Mouse (Mus musculus) stomach, embryonic 15.5 days (tissue): ENCODE measurements around the gene Bcl10. TPM values are rescaled to one million over a fixed set of nuclear protein-coding genes. Genes with fewer than 3 reads are reported as not detected.
"Not testable (repeated sequence)": the region's sequence is repeated elsewhere in the genome, so short reads cannot be mapped to it uniquely, and the experiment has no call there.

ENCODE experiments used
- ATAC-seq: fragments of 200-750 bp; cut with Nextera tagmentation; 2 replicates; pipeline ENCODE4 v1.8.0; 2017; ENCODE audit warnings: low read depth, moderate number of reproducible peaks, moderate TSS enrichment; ENCODE audit not compliant: insufficient read depth, low FRiP score
- H3K27ac ChIP-seq: fragments of 300-500 bp; sonication (generic); 2 replicates; pipeline ENCODE4 v1.5.1; 2015; ENCODE audit warnings: mild to moderate bottlenecking, inconsistent platforms
- H3K27me3 ChIP-seq: fragments of 300-500 bp; sonication (generic); replicated peaks from 2 replicates; pipeline ENCODE4 v1.6.1; 2015; ENCODE audit warnings: inconsistent platforms
- H3K36me3 ChIP-seq: fragments of 300-500 bp; sonication (generic); 2 replicates; pipeline ENCODE4 v1.6.1; 2015; ENCODE audit warnings: inconsistent platforms
- H3K4me1 ChIP-seq: fragments of 300-500 bp; sonication (generic); 2 replicates; pipeline ENCODE4 v1.6.1; 2015; ENCODE audit warnings: inconsistent platforms
- H3K4me2 ChIP-seq: fragments of 300-500 bp; sonication (generic); 2 replicates; pipeline ENCODE4 v1.6.1; 2015; ENCODE audit warnings: mild to moderate bottlenecking, inconsistent platforms
- H3K4me3 ChIP-seq: fragments of 300-500 bp; sonication (generic); replicated peaks from 2 replicates; pipeline ENCODE4 v1.5.1; 2015; ENCODE audit warnings: inconsistent platforms
- H3K9ac ChIP-seq: fragments of 300-500 bp; sonication (generic); 2 replicates; pipeline ENCODE4 v1.6.1; 2015; ENCODE audit warnings: inconsistent platforms
- H3K9me3 ChIP-seq: fragments of 300-500 bp; sonication (generic); 2 replicates; pipeline ENCODE4 v1.6.1; 2016; ENCODE audit warnings: inconsistent platforms
- WGBS: fragments of 180-500 bp; shearing (Covaris S2); methylation state at CpG from one replicate; pipeline ENCODE4 v1.1.7; 2015; 5-methylcytosine and 5-hydroxymethylcytosine counted together
- polyA plus RNA-seq: library from polyadenylated mRNA; unstranded; fragments of >200 nt; fragmentation: Nextera tagmentation; extraction: Ambion mirVana; gene quantifications from 2 replicates; pipeline ENCODE4 v1.2.1, GENCODE M21; 2015

Bcl10 gene
- polyA plus RNA-seq: 50.4 and 51.3 TPM in 2 replicates

DNA sequence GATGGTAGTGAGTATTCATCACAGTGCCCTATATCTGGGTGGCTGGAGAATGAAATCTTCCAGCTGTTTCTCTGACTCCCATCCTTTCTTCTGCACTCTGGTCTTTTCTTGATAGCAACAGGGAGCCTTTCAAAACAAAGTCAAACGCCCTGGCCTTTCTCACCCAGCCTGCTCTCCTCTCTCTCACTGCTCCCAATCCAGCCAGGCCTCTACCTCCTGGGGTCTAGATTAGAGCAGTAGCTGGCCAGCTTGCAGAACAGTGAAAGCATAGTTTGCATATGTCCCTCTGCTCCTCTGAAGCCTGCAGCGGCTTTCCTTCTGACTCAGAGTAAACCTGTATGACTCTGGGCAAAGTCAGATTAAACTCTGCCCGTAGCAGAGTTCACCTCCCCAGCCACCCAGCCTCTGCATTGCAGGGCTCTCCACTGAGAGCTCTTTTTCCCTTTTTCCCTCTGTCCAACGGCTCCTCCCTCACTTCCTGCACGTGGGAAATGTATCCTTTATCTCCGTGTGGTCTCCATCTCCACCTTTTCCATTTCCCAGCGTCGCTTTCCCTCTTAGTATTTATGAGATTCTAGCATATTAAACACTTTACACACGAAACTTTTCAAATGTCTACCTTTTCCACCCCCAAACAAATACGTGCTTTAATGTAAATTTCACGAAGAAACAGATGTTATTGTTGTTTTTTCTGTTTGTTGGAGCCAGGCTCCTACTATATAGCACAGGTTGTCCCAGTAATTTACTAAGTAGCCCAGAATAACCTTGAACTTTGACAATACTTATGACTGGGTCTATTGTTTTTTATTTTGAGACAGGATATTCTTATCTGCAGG lies at the start of gene Bcl10:
Gene Bcl10, plus strand, starts transcription at position 786 of the 836 bp plus-strand sequence.
- no peaks in the 10 kb centered on the region for H3K27me3 ChIP-seq
- H3K9me3 ChIP-seq: no peaks in the 10 kb centered on the region
- H3K27ac ChIP-seq: peak within 1 kb of the TSS; percentile 86
- WGBS: 30% methylated on average over 11 of the region's 11 CpGs
- peaks cover 18% of the 10 kb centered on the region; the same call in 1 of the 2 replicates for H3K4me1 ChIP-seq
- peak within 1 kb of the TSS; percentile 55 for H3K4me2 ChIP-seq
- no peak for ATAC-seq
- H3K36me3 ChIP-seq: no peaks in the 10 kb centered on the region
- H3K4me3 ChIP-seq: peak within 1 kb of the TSS; percentile 33
- H3K9ac ChIP-seq: no peak within 1 kb of the TSS

DNA sequence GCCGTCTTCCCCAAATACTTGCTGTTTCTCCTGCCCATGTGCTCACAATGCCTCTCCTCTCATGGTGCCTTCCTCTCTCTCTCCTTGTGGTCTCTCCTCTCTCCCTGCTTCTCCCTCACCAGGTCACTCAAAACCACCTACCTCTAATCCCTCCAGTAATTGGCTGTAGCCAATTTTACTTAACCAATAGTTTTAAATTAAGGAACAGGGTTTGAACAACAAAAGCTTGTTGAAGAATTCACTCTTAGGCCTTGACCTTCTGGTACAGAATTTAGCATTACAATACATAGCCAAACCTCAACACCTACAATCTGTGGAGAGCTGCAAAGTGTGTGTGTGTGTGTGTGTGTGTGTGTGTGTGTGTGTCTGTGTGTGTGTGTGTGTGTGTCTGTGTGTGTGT lies 49.3 kb upstream of the Bcl10 start:
- no peaks in the 10 kb centered on the region for H3K36me3 ChIP-seq
- H3K27ac ChIP-seq: no peak overlapping the region
- H3K4me3 ChIP-seq: no peak overlapping the region
- WGBS: 86% methylated on average over 1 of the region's 1 CpGs
- H3K9me3 ChIP-seq: no peaks in the 10 kb centered on the region
- no peak overlapping the region for H3K9ac ChIP-seq
- no peak overlapping the region for H3K4me2 ChIP-seq
- no peaks in the 10 kb centered on the region for H3K27me3 ChIP-seq
- ATAC-seq: no peak
- H3K4me1 ChIP-seq: no peaks in the 10 kb centered on the region

DNA sequence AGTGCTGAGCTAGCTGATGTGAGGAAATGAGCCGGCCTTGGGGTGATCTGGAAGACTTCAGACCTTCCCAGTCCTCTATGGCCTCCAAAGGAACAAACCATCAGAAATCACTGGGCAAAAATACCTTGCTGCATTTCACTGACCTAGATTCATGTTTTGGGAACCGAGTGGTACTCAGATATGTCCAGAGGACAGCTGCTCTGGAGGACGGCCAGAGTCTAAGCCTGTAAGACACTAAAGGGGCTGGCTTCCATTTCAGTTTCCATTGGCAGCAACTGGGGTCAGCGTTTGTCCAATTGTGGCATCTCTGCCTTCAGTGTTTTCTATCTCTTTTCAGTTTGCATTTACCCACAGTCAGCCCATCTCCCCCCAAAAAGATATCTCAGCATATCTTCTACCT lies 48.5 kb upstream of the Bcl10 start:
- H3K27me3 ChIP-seq: no peaks in the 10 kb centered on the region
- 71% methylated on average over 4 of the region's 4 CpGs for WGBS
- no peak for ATAC-seq
- no peak overlapping the region for H3K27ac ChIP-seq
- H3K36me3 ChIP-seq: no peaks in the 10 kb centered on the region
- no peak overlapping the region for H3K4me2 ChIP-seq
- no peaks in the 10 kb centered on the region for H3K9me3 ChIP-seq
- H3K4me3 ChIP-seq: no peak overlapping the region
- H3K4me1 ChIP-seq: no peaks in the 10 kb centered on the region
- H3K9ac ChIP-seq: no peak overlapping the region

DNA sequence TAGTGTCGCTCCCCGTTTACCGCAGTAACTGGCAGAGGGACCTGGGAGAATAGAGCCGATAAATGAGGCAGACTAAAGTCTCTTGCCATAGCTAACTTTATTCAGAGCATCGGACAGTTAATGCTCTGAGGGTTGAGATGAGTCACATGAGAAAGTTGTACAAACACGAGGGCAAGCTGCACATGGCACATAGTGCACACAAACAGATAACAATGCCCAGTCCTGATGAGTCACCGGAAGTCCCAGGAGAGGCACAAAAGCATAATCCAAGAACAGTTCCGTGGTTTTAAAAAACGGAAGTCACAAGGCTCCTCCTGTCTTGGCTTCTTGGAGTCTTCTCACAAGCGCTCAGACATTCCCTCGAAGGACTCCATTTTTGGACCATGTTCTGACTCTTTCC lies 46.5 kb upstream of the Bcl10 start:
- Histone ChIP-seq H3K36me3 (no peaks in the 10 kb centered on the region), H3K27me3 (no peaks in the 10 kb centered on the region), H3K4me2 (no peak overlapping the region), H3K9ac (no peak overlapping the region), H3K4me1 (no peaks in the 10 kb centered on the region), H3K4me3 (no peak overlapping the region), H3K9me3 (no peaks in the 10 kb centered on the region), H3K27ac (no peak overlapping the region)
- no peak for ATAC-seq
- 80% methylated on average over 11 of the region's 11 CpGs for WGBS

DNA sequence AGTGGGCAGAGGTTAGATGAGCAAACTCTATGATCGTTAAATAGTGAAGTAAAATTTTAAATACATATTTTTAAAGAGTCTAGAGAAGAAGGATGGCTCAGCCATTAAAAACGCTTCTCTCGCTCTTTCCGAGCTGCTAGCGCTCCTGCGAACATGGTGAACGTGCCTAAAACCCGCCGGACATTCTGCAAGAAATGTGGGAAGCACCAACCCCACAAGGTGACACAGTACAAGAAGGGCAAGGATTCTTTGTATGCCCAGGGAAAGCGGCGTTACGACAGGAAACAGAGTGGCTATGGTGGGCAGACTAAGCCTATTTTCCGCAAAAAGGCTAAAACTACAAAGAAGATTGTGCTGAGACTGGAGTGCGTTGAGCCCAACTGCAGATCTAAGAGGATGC lies 43.7 kb upstream of the Bcl10 start:
- WGBS: 90% methylated on average over 14 of the region's 14 CpGs
- ATAC-seq, H3K4me2 ChIP-seq, H3K9me3 ChIP-seq, H3K9ac ChIP-seq, H3K27ac ChIP-seq, H3K27me3 ChIP-seq, H3K4me1 ChIP-seq, H3K36me3 ChIP-seq, H3K4me3 ChIP-seq: not testable (repeated sequence)

DNA sequence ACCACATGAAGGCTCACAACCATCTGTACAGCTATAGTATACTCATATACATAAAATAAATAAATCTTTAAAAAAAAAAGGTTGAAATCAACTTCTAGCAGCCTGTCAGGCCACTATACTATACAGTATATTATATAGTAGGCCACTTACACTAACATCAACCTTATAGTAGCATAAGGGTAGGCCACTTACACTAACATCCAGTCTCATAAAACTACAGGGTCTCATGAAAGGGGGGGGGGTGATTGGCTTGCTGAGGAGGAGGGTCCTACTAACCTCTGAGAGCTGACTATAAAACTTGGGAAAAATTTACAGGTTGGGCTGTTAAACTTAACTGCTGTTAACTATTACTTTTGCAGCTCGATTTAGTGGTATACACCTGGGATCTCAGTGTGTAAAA lies 42.3 kb upstream of the Bcl10 start:
- WGBS: 65% methylated on average over 1 of the region's 1 CpGs
- no peaks in the 10 kb centered on the region for H3K27me3 ChIP-seq
- H3K4me1 ChIP-seq: no peaks in the 10 kb centered on the region
- H3K36me3 ChIP-seq: no peaks in the 10 kb centered on the region
- no peak overlapping the region for H3K4me2 ChIP-seq
- no peak overlapping the region for H3K27ac ChIP-seq
- no peak overlapping the region for H3K4me3 ChIP-seq
- no peaks in the 10 kb centered on the region for H3K9me3 ChIP-seq
- ATAC-seq: no peak
- H3K9ac ChIP-seq: no peak overlapping the region

DNA sequence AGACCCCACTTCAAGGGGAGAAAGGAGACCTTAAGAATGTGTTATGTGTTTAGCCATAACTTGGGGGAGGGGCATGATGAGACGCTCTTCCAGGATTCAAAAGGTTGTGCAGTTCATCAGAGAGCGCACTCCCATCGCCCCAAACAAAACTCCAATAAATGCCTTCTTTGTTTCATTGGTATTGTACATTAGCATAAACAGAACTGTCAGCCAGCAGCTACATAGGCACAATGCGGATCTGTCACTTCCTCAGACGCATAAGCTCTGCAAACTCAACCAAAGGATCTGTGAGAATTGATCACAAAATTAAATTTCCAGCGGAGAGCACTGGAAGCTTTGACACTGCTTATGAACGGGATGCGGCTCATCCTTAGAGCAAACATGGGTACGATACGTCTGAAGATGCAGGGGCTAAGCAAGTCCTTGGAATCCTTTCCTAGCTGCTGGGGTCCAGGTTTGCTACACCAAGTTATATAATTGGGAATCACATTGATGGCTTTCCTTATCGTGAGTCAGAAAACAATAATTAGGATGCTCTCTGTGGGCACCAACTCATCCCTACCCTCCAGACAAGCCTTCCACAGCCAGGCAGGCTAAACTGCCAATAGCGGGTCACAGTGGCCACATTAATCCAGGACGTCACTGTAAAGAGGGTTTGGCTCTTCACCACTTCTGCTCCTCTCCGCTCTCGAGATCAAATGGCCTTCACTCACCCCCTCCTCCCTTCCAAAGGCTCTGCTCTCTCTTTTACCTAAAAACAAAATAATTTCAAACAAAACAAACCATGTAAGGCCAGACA lies 40.3 kb upstream of the Bcl10 start:
- Histone ChIP-seq H3K4me1 (0 out of 2 replicates have a peak, but pooled peaks cover 7% of the 10 kb centered on the region), H3K4me2 (no peak overlapping the region), H3K36me3 (no peaks in the 10 kb centered on the region), H3K9ac (no peak overlapping the region), H3K9me3 (no peaks in the 10 kb centered on the region), H3K27me3 (no peaks in the 10 kb centered on the region), H3K27ac (no peak overlapping the region), H3K4me3 (no peak overlapping the region)
- WGBS: 81% methylated on average over 15 of the region's 15 CpGs
- ATAC-seq: no peak

DNA sequence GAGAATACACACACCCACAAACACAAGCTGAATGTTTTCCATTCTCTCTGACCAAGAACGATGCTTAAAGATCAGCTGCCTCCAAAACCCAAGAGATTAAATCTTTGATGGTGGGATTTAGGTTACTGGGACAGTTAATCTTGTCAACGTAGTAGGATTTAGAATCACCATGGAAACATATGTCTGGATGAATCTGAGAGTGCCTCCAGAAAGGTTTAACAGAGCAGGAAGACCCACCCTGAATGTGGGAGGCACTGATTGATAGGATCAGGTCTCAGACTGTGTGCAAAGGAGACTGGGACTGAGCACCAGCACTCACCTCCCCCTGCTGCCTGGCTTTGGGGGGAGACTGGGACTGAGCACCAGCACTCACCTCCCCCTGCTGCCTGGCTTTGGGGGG lies 39.4 kb upstream of the Bcl10 start:
- Histone ChIP-seq H3K27ac (no peak overlapping the region), H3K4me1 (0 out of 2 replicates have a peak, but pooled peaks cover 7% of the 10 kb centered on the region), H3K27me3 (no peaks in the 10 kb centered on the region), H3K4me2 (no peak overlapping the region), H3K36me3 (no peaks in the 10 kb centered on the region), H3K4me3 (no peak overlapping the region), H3K9me3 (no peaks in the 10 kb centered on the region), H3K9ac (no peak overlapping the region)
- 47% methylated on average over 2 of the region's 2 CpGs for WGBS
- ATAC-seq: no peak

DNA sequence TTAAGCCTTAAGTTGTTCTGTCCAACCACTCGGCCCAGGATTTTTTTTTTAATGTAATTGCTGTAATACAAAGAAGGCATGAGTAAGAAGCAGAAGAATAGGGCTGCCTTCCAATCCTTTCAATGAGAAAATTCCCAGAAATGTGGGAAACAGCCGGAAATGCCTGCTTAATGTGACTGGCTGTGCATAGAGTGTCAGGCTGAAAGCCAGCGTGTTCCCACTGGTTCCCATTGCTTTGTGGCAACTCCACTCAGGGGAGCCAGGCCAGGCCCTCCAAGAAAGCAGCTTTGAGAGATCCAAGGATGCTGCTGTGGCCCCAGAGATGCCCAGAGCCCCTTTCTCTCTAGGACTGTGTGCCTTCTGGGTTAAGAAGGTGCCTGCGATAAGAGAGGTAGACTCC lies 37.2 kb upstream of the Bcl10 start:
- Histone ChIP-seq H3K27ac (peak overlapping the region; percentile 75), H3K4me1 (0 out of 2 replicates have a peak, but pooled peaks cover 7% of the 10 kb centered on the region), H3K4me3 (no peak overlapping the region), H3K4me2 (no peak overlapping the region), H3K9ac (no peak overlapping the region), H3K9me3 (no peaks in the 10 kb centered on the region), H3K27me3 (no peaks in the 10 kb centered on the region), H3K36me3 (no peaks in the 10 kb centered on the region)
- no peak for ATAC-seq
- 58% methylated on average over 4 of the region's 4 CpGs for WGBS

DNA sequence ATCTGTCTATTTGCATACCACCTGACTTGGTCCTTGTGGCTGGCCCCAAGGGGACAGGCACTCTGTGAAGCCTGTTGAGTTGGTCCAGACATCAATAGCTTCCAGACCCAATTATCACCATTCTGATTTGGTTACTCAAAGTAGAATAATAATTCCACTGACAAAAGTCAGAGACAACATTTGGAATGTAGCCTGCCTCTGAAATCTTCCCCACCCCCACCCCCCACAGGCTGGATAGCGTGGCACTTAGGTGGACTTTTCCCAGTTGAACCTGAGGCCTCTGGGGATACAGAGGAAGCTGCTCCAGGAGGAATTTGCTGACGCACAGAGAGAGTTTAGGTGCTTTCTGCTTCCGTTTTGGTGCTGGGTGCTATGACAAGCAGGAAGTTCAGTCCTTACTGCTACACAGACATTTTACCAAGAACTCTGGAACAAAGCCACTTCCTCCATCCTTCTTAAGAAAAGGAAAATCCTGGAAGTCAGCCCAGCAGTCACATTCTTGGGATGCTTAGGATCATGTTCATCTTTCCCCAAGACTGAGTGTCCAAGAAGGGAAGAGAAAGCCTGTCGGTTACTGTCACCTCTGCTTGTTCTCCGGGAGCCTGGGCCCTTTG lies 36.6 kb upstream of the Bcl10 start:
- no peak overlapping the region for H3K4me2 ChIP-seq
- no peaks in the 10 kb centered on the region for H3K27me3 ChIP-seq
- no peaks in the 10 kb centered on the region for H3K36me3 ChIP-seq
- ATAC-seq: no peak
- H3K9me3 ChIP-seq: no peaks in the 10 kb centered on the region
- no peak overlapping the region for H3K4me3 ChIP-seq
- 40% methylated on average over 5 of the region's 5 CpGs for WGBS
- H3K9ac ChIP-seq: no peak overlapping the region
- H3K4me1 ChIP-seq: 0 out of 2 replicates have a peak, but pooled peaks cover 7% of the 10 kb centered on the region
- H3K27ac ChIP-seq: peak overlapping the region; percentile 75

DNA sequence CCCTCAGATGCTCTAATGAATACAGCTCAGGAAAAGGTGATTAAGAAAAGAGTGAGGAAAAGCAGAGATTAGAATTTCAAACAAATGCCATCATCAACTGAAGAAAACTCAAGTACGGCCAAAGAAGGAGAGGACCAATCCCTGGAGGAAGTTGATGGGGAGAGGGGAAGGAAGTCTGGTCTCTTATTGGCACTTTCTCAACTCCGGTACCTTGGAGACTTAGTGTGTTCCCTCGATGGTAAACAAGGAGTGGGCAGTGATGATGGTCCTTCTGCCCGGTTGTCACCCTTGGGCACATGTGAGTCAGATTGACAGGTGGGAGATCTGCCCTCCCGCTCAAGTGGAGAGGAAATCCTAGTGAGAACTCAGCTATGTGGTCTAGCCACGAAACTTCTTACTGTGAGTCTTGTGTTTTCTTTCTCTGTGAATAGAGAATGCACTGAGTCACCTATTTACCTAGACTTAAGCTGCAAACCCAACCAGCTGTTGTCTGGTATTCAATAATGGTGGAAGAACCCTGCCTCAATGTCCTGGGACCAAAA lies 35.1 kb upstream of the Bcl10 start:
- ATAC-seq: no peak
- Histone ChIP-seq H3K4me2 (no peak overlapping the region), H3K4me1 (0 out of 2 replicates have a peak, but pooled peaks cover 7% of the 10 kb centered on the region), H3K4me3 (no peak overlapping the region), H3K36me3 (no peaks in the 10 kb centered on the region), H3K9me3 (no peaks in the 10 kb centered on the region), H3K27me3 (no peaks in the 10 kb centered on the region), H3K9ac (no peak overlapping the region), H3K27ac (no peak overlapping the region)
- whole genome bisulfite sequencing: 72% methylated on average over 6 of the region's 6 CpGs
